Mouse (Mus musculus): ENCODE data around the gene Rpl37a. TPM values are rescaled to one million over a fixed set of nuclear protein-coding genes. Genes with fewer than 3 reads are reported as not detected.

Gene Rpl37a
- polyA plus RNA-seq (2012; rRNA removed): 789 and 839 TPM in 2 replicates

GRCm38 (mm10) chr1:72710753-72711653, at the start of gene Rpl37a:
TSS of gene Rpl37a (plus strand) at chr1:72711290.
- no peak within 1 kb of the TSS; the same call in 1 of the 2 replicates for H3K27ac ChIP-seq (ENCODE audit: insufficient read depth, low read length)
- peak within 1 kb of the TSS; percentile 93 for H3K4me3 ChIP-seq (ENCODE audit: insufficient read depth, low read length)
- TF ChIP-seq POLR2A (IDR thresholded peaks at IDR 0.05; ENCODE audit: extremely low read depth, insufficient read depth, low read length) (peak; percentile 96), CTCF (IDR thresholded peaks at IDR 0.05; ENCODE audit: extremely low read depth, insufficient read depth, low read length) (no peak)
- H3K4me1 ChIP-seq (ENCODE audit: control insufficient read depth, insufficient read depth, low read length): peaks cover 3% of the 10 kb centered on the region

GRCm38 (mm10) chr1:72673070-72673469, 38.0 kb upstream of the Rpl37a start:
- Histone ChIP-seq H3K27ac (ENCODE audit: insufficient read depth, low read length) (no peak overlapping the region), H3K4me1 (ENCODE audit: control insufficient read depth, insufficient read depth, low read length) (no peaks in the 10 kb centered on the region), H3K4me3 (ENCODE audit: insufficient read depth, low read length) (no peak overlapping the region)
- TF ChIP-seq CTCF (IDR thresholded peaks at IDR 0.05; ENCODE audit: extremely low read depth, insufficient read depth, low read length) (no peak), POLR2A (IDR thresholded peaks at IDR 0.05; ENCODE audit: extremely low read depth, insufficient read depth, low read length) (no peak)

GRCm38 (mm10) chr1:72696256-72696655, 14.8 kb upstream of the Rpl37a start:
- Histone ChIP-seq H3K4me3 (ENCODE audit: insufficient read depth, low read length) (no peak overlapping the region), H3K4me1 (ENCODE audit: control insufficient read depth, insufficient read depth, low read length) (no peaks in the 10 kb centered on the region), H3K27ac (ENCODE audit: insufficient read depth, low read length) (no peak overlapping the region)
- no peak for TF ChIP-seq CTCF (IDR thresholded peaks at IDR 0.05; ENCODE audit: extremely low read depth, insufficient read depth, low read length)
- no peak for TF ChIP-seq POLR2A (IDR thresholded peaks at IDR 0.05; ENCODE audit: extremely low read depth, insufficient read depth, low read length)

- no peak overlapping the region for H3K27ac ChIP-seq (ENCODE audit: insufficient read depth, low read length)
- H3K4me1 ChIP-seq (ENCODE audit: control insufficient read depth, insufficient read depth, low read length): no peaks in the 10 kb centered on the region
- TF ChIP-seq CTCF (IDR thresholded peaks at IDR 0.05; ENCODE audit: extremely low read depth, insufficient read depth, low read length) (no peak), POLR2A (IDR thresholded peaks at IDR 0.05; ENCODE audit: extremely low read depth, insufficient read depth, low read length) (no peak)
- H3K4me3 ChIP-seq (ENCODE audit: insufficient read depth, low read length): no peak overlapping the region
These were observed 12.4 kb upstream of the Rpl37a start for GRCm38 (mm10) chr1:72698651-72699050.

- TF ChIP-seq POLR2A (IDR thresholded peaks at IDR 0.05; ENCODE audit: extremely low read depth, insufficient read depth, low read length) (no peak), CTCF (IDR thresholded peaks at IDR 0.05; ENCODE audit: extremely low read depth, insufficient read depth, low read length) (no peak)
These were observed 10.6 kb upstream of the Rpl37a start, which contains the start of gene Ankar for GRCm38 (mm10) chr1:72700479-72700878. TSS of gene Ankar (minus strand) at chr1:72700579.

GRCm38 (mm10) chr1:72707525-72707924, 3.6 kb upstream of the Rpl37a start:
- TF ChIP-seq CTCF (IDR thresholded peaks at IDR 0.05; ENCODE audit: extremely low read depth, insufficient read depth, low read length): no peak
- no peak for TF ChIP-seq POLR2A (IDR thresholded peaks at IDR 0.05; ENCODE audit: extremely low read depth, insufficient read depth, low read length)
- Histone ChIP-seq H3K4me3 (ENCODE audit: insufficient read depth, low read length) (no peak overlapping the region), H3K4me1 (ENCODE audit: control insufficient read depth, insufficient read depth, low read length) (no peaks in the 10 kb centered on the region), H3K27ac (ENCODE audit: insufficient read depth, low read length) (no peak overlapping the region)

More at GRCm38 (mm10) chr1:72700479-72700878, 10.6 kb upstream of the Rpl37a start, which contains the start of gene Ankar:
- Histone ChIP-seq H3K4me1 (ENCODE audit: control insufficient read depth, insufficient read depth, low read length) (no peaks in the 10 kb centered on the region), H3K4me3 (ENCODE audit: insufficient read depth, low read length) (no peak within 1 kb of the TSS), H3K27ac (ENCODE audit: insufficient read depth, low read length) (no peak within 1 kb of the TSS)

- Histone ChIP-seq H3K27ac (ENCODE audit: insufficient read depth, low read length) (no peak overlapping the region; the same call in 1 of the 2 replicates), H3K4me3 (ENCODE audit: insufficient read depth, low read length) (peak overlapping the region; percentile 93), H3K4me1 (ENCODE audit: control insufficient read depth, insufficient read depth, low read length) (peaks cover 3% of the 10 kb centered on the region)
- TF ChIP-seq POLR2A (IDR thresholded peaks at IDR 0.05; ENCODE audit: extremely low read depth, insufficient read depth, low read length) (no peak), CTCF (IDR thresholded peaks at IDR 0.05; ENCODE audit: extremely low read depth, insufficient read depth, low read length) (no peak)
These were observed 594 bp downstream of the Rpl37a start for GRCm38 (mm10) chr1:72711684-72712083.

- Histone ChIP-seq H3K27ac (ENCODE audit: insufficient read depth, low read length) (no peak overlapping the region), H3K4me3 (ENCODE audit: insufficient read depth, low read length) (no peak overlapping the region), H3K4me1 (ENCODE audit: control insufficient read depth, insufficient read depth, low read length) (peaks cover 3% of the 10 kb centered on the region)
- TF ChIP-seq POLR2A (IDR thresholded peaks at IDR 0.05; ENCODE audit: extremely low read depth, insufficient read depth, low read length): no peak
- TF ChIP-seq CTCF (IDR thresholded peaks at IDR 0.05; ENCODE audit: extremely low read depth, insufficient read depth, low read length): no peak
These were observed 3.5 kb downstream of the Rpl37a start for GRCm38 (mm10) chr1:72714547-72714946.

GRCm38 (mm10) chr1:72715065-72715464, 4.0 kb downstream of the Rpl37a start:
- Histone ChIP-seq H3K27ac (ENCODE audit: insufficient read depth, low read length) (no peak overlapping the region), H3K4me3 (ENCODE audit: insufficient read depth, low read length) (no peak overlapping the region), H3K4me1 (ENCODE audit: control insufficient read depth, insufficient read depth, low read length) (peaks cover 3% of the 10 kb centered on the region)
- TF ChIP-seq CTCF (IDR thresholded peaks at IDR 0.05; ENCODE audit: extremely low read depth, insufficient read depth, low read length): no peak
- no peak for TF ChIP-seq POLR2A (IDR thresholded peaks at IDR 0.05; ENCODE audit: extremely low read depth, insufficient read depth, low read length)
